Mouse (Mus musculus) hindbrain, embryonic 14.5 days (tissue): ENCODE data around the gene 6820408C15Rik. TPM values are rescaled to one million over a fixed set of nuclear protein-coding genes. Genes with fewer than 3 reads are reported as not detected.

Source experiments
- ATAC-seq: fragments of 200-750 bp; cut with Nextera tagmentation; 2 replicates; pipeline ENCODE4 v1.8.0; 2017; ENCODE audit warnings: moderate number of reproducible peaks, mild to moderate bottlenecking, moderate TSS enrichment, moderate library complexity; ENCODE audit not compliant: low FRiP score
- DNase-seq: peaks from one replicate; pipeline ENCODE4 v3.0.0-alpha.2; 2015; ENCODE audit warnings: low spot score
- H3K27ac ChIP-seq: fragments of 300-500 bp; sonication (generic); 2 replicates; pipeline ENCODE4 v1.5.1; 2014; ENCODE audit warnings: mild to moderate bottlenecking, moderate library complexity
- H3K27me3 ChIP-seq: fragments of 300-500 bp; sonication (generic); 2 replicates; pipeline ENCODE4 v1.6.1; 2014; ENCODE audit warnings: mild to moderate bottlenecking, low read length, mixed read lengths; ENCODE audit not compliant: control insufficient read depth, insufficient read depth
- H3K36me3 ChIP-seq: fragments of 300-500 bp; sonication (generic); replicated peaks from 2 replicates; pipeline ENCODE4 v1.6.1; 2014; ENCODE audit not compliant: control insufficient read depth, insufficient read depth
- H3K4me1 ChIP-seq: fragments of 300-500 bp; sonication (generic); replicated peaks from 2 replicates; pipeline ENCODE4 v1.6.1; 2014; ENCODE audit warnings: antibody characterized with exemption, low read length, mixed read lengths; ENCODE audit not compliant: control insufficient read depth, insufficient read depth
- H3K4me2 ChIP-seq: fragments of 300-500 bp; sonication (generic); replicated peaks from 2 replicates; pipeline ENCODE4 v1.6.1; 2014; ENCODE audit warnings: mild to moderate bottlenecking, moderate library complexity
- H3K4me3 ChIP-seq: fragments of 300-500 bp; sonication (generic); replicated peaks from 2 replicates; pipeline ENCODE4 v1.5.1; 2014; ENCODE audit warnings: mild to moderate bottlenecking, low read length
- H3K9ac ChIP-seq: fragments of 300-500 bp; sonication (generic); 2 replicates; pipeline ENCODE4 v1.6.1; 2014
- H3K9me3 ChIP-seq: fragments of 300-500 bp; sonication (generic); 2 replicates; pipeline ENCODE4 v1.6.1; 2016; ENCODE audit warnings: low read length; ENCODE audit not compliant: control insufficient read depth
- WGBS: fragments of 180-500 bp; shearing (Covaris S2); extraction: QIAGEN DNeasy Blood & Tissue Kit; methylation state at CpG from one replicate; pipeline ENCODE4 v1.1.7; 2014; 5-methylcytosine and 5-hydroxymethylcytosine counted together
- polyA plus RNA-seq: library from polyadenylated mRNA; unstranded; fragments of >200 nt; fragmentation: Nextera tagmentation; extraction: Ambion mirVana; gene quantifications from 2 replicates; pipeline ENCODE4 v1.2.1, GENCODE M21; 2014

Gene 6820408C15Rik
- polyA plus RNA-seq, 1 experiment from 2014 or later = 3.8 TPM

DNA sequence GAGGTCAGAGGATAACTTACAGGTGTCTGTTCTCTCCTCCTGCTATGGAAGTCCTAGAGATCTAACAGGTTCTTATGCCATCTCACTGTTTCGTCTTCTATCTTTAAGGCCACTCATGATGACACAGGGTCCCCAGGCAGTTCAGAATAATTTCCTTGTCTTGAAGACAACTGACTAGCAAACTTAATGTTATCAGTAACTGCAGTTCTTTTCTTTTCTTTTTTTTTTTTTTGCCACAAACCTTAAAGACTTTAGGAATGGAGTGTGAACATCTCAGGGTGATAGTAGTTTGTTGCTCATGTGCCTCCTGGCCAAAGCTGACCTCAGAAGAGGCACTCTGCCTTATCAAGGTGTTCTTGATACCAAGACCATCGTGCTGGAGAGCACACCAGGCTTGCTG is 31.3 kb downstream of the 6820408C15Rik start:
- 72% methylated on average over 2 of the region's 2 CpGs for WGBS
- H3K36me3 ChIP-seq = no peaks in the 10 kb centered on the region
- no peaks in the 10 kb centered on the region for H3K9me3 ChIP-seq
- H3K4me3 ChIP-seq = no peak overlapping the region
- DNase-seq (no peak), ATAC-seq (no peak)
- H3K27ac ChIP-seq = no peak overlapping the region
- H3K27me3 ChIP-seq = no peaks in the 10 kb centered on the region
- no peaks in the 10 kb centered on the region for H3K4me1 ChIP-seq
- H3K4me2 ChIP-seq = no peak overlapping the region
- no peak overlapping the region for H3K9ac ChIP-seq

DNA sequence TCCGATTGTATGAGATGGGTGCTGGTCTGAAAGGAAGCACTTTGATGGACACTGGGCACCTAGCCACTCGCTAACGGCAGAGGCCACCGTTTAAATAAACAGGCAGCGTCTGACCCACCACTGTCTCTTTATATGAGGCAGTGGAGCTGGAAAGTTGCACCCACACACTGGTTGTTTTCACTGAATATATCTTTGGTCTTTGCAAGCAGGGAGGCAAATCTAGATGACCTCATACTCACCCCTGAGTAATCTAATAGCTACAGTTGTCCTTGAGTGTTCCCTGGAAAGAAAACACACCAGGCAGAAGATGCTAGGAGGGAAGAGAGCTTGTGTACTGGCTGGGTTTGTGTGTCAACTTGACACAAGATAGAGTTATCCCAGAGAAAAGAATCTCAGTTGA is 32.1 kb downstream of the 6820408C15Rik start:
- DNase-seq = no peak
- no peak overlapping the region for H3K9ac ChIP-seq
- H3K4me3 ChIP-seq = no peak overlapping the region
- no peaks in the 10 kb centered on the region for H3K36me3 ChIP-seq
- no peak overlapping the region for H3K4me2 ChIP-seq
- H3K27ac ChIP-seq = no peak overlapping the region
- no peaks in the 10 kb centered on the region for H3K9me3 ChIP-seq
- ATAC-seq = no peak
- no peaks in the 10 kb centered on the region for H3K4me1 ChIP-seq
- 60% methylated on average over 5 of the region's 5 CpGs for WGBS
- no peaks in the 10 kb centered on the region for H3K27me3 ChIP-seq

DNA sequence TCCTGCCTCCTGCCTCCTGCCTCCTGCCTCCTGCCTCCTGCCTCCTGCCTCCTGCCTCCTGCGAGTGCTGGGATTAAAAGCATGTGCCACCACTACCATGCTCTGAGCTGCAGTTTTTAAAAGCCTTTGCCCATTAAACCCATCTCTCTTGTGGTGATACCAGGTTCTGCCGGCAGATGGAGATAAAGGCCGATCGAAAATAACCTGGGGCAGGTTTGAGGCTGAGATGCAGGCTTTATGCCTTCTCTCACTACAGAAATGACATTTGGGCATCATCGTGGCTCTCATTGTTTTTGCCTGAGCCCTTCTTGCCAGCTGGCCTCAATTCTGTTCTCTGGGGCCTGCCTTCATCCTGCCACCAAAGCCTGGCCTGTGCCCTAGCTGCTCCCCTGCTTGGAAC is 34.9 kb downstream of the 6820408C15Rik start:
- Histone ChIP-seq H3K27me3 (no peaks in the 10 kb centered on the region), H3K27ac (no peak overlapping the region), H3K36me3 (no peaks in the 10 kb centered on the region), H3K9ac (no peak overlapping the region), H3K4me3 (no peak overlapping the region), H3K4me1 (no peaks in the 10 kb centered on the region), H3K4me2 (no peak overlapping the region), H3K9me3 (no peaks in the 10 kb centered on the region)
- no peak for ATAC-seq
- DNase-seq = peak; percentile 81
- 8% methylated on average over 5 of the region's 5 CpGs for WGBS

DNA sequence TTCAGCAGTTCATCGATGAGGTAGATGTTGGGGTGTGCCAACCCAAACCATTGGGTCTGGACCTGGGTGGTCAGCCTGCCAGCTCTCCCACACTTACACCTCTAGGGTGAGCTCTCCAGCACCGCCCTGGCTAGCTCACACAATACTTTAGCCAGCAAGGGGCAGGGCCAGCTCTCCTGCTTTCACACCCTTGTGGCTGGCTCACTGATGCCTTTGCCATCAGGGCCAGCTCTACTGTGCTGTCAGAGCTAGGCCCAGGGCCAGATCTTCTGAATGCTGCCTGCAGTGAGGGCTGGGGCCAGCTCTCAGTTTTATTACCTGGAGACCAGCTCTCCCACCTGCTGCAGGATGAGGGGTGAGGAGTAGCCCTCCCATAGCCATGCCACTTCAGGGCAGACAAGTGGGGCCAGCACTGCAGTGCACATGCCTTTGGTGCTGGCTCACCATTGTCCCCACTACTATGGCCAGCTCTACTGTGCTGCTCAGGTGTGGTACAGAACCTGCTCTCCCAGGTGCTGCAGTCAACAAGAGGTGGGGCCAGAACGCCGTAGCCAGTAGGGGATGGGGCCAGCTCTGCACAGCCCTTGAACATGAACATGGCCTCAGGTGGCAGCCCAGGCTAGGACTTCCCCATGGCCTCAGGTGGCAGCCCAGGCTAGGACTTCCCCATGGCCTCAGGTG is 36.9 kb downstream of the 6820408C15Rik start:
- Histone ChIP-seq H3K27me3 (no peaks in the 10 kb centered on the region), H3K4me2 (no peak overlapping the region), H3K36me3 (no peaks in the 10 kb centered on the region), H3K9me3 (no peaks in the 10 kb centered on the region), H3K27ac (no peak overlapping the region), H3K9ac (no peak overlapping the region), H3K4me3 (no peak overlapping the region), H3K4me1 (no peaks in the 10 kb centered on the region)
- ATAC-seq = no peak; the same call in 1 of the 2 replicates
- 75% methylated on average over 4 of the region's 4 CpGs for WGBS
- no peak for DNase-seq

DNA sequence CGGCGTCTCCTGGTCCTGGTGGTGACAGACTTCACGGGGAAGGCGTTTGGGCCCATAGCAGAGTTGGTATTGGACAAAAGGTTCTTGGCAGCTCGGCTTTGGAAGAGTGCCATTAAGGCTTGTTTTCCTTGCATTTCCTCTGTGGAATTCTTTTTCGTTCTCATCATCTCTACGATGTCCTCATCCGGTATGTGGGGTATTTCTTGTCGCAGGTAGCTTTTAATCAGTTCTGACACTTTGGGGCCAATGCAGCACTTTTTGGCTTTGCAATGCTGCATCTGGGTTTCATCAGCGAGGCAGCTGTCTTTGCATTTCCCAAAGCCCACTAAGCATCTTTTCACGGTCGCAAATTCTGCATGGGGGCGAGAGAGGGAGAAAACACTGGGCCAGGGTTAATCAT is 43.9 kb downstream of the 6820408C15Rik start:
- 61% methylated on average over 13 of the region's 13 CpGs for WGBS
- DNase-seq = no peak

DNA sequence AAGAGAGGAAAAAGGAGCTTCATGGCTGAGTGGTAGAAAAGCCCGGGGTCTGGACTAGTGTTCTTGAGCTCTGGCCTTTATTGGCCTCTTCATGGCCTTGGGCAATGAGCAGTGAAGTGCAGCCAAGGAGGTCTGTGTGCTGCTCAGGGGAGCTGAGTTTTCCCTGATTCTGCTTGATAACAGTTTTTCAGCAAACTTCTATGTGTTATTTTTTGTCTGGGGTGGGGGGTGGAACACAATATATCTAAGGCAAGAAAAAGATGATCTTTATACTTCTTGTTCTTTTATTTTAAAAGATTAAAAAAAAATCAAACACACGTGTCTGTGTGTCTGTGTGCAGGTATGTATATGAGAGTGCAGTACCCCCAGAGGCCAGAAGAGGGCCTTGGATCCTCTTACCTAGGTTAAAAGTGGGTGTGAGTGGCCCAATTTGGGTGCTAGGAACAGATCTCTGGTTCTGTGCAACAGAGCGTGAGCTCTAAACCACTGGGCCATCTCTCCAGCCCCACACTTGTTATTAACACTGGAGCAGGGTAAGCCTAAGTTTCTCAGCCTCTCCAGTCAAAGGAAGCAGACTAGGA is 49.3 kb downstream of the 6820408C15Rik start, which contains the start of gene Defb23:
Gene Defb23 (minus strand): TSS at position 51 of the 581 bp plus-strand sequence.
- H3K36me3 ChIP-seq = no peaks in the 10 kb centered on the region
- H3K9me3 ChIP-seq = no peaks in the 10 kb centered on the region
- 91% methylated on average over 3 of the region's 3 CpGs for whole genome bisulfite sequencing
- no peak within 1 kb of the TSS for H3K4me2 ChIP-seq
- no peak within 1 kb of the TSS for H3K9ac ChIP-seq
- ATAC-seq (no peak), DNase-seq (no peak)
- no peak within 1 kb of the TSS for H3K27ac ChIP-seq
- no peaks in the 10 kb centered on the region for H3K27me3 ChIP-seq
- no peak within 1 kb of the TSS for H3K4me3 ChIP-seq
- H3K4me1 ChIP-seq = no peaks in the 10 kb centered on the region

More for the DNA sequence above, 43.9 kb downstream of the 6820408C15Rik start:
- H3K27me3 ChIP-seq = no peaks in the 10 kb centered on the region
- no peaks in the 10 kb centered on the region for H3K9me3 ChIP-seq
- ATAC-seq = no peak
- H3K36me3 ChIP-seq = no peaks in the 10 kb centered on the region
- H3K9ac ChIP-seq = no peak overlapping the region
- H3K4me2 ChIP-seq = no peak overlapping the region
- no peak overlapping the region for H3K4me3 ChIP-seq
- H3K4me1 ChIP-seq = no peaks in the 10 kb centered on the region
- H3K27ac ChIP-seq = no peak overlapping the region

DNA sequence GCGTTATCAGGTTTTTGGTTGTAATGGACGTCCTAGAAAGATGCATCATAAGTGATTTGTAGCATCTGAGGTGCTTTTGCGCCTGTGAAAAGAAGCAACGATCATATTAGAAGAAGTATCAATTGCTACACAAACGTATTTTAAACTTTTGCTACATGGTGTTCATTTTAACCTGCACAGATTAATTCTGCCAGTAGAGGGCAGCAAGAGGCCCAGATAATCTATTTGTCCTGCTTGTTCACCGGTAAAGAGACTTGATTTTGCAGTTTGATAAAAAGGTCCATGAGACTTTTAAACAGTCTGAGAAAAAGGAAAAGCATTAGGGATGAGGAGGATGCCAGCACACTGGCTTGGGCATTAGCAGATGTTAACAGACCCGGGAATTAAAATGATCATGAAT is 55.6 kb downstream of the 6820408C15Rik start:
- 35% methylated on average over 7 of the region's 7 CpGs for whole genome bisulfite sequencing
- Histone ChIP-seq H3K4me1 (no peaks in the 10 kb centered on the region), H3K4me3 (no peak overlapping the region), H3K4me2 (no peak overlapping the region), H3K9me3 (no peaks in the 10 kb centered on the region), H3K27ac (no peak overlapping the region), H3K27me3 (no peaks in the 10 kb centered on the region), H3K9ac (no peak overlapping the region), H3K36me3 (no peaks in the 10 kb centered on the region)
- ATAC-seq (no peak), DNase-seq (peak; percentile 81)

DNA sequence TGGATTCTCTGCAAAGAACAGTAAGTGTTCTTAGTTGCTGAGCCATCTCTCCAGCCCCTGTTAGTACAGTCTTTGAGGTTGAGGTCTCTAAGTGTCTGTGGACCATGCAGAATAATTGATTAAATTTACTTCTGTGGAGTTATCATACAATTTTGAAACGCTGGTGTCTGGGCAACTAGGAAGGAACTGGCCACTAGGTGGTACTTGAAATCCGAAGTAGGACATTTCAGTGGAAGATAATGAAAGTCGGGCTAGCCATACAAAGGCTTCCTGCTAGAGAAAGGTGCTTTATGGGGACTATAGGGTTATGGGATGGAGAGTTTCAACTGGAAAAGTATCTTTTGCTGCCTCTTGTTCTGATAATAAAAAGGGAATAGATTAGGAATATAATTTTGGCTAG is 57.0 kb downstream of the 6820408C15Rik start:
- 28% methylated on average over 3 of the region's 3 CpGs for WGBS
- Histone ChIP-seq H3K36me3 (no peaks in the 10 kb centered on the region), H3K4me3 (no peak overlapping the region)

DNA sequence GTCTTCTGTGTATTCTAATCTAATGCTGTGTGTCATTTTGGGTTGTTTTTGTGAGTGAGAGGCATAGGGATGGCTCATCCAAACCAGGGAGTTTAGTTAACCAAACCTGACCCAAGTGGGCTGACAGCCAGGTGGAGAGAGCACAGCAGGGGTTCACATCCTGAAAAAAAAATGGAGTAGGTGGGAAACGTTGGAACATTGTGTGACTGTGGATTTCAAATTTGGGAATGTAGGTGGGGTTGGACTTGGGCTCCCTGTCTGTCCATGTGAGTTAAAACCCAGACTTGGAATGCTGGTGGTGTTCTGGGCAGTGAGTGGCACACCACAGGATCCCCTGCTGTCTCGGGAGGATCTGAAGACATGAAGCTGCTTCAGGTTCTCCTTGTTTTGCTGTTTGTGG is 61.4 kb downstream of the 6820408C15Rik start, which contains the start of gene Defb20:
Gene Defb20 (plus strand): TSS at position 301 of the 400 bp plus-strand sequence.
- no peak for DNase-seq
- Histone ChIP-seq H3K9me3 (no peaks in the 10 kb centered on the region), H3K36me3 (no peaks in the 10 kb centered on the region), H3K4me1 (no peaks in the 10 kb centered on the region), H3K4me2 (no peak within 1 kb of the TSS), H3K9ac (no peak within 1 kb of the TSS), H3K27me3 (no peaks in the 10 kb centered on the region), H3K27ac (no peak within 1 kb of the TSS), H3K4me3 (no peak within 1 kb of the TSS)
- 76% methylated on average over 2 of the region's 2 CpGs for WGBS
- no peak for ATAC-seq

More for the DNA sequence above, 57.0 kb downstream of the 6820408C15Rik start:
- no peaks in the 10 kb centered on the region for H3K9me3 ChIP-seq
- no peak overlapping the region for H3K4me2 ChIP-seq
- H3K27ac ChIP-seq = no peak overlapping the region
- no peak overlapping the region for H3K9ac ChIP-seq
- DNase-seq = no peak
- H3K27me3 ChIP-seq = no peaks in the 10 kb centered on the region
- ATAC-seq = no peak
- no peaks in the 10 kb centered on the region for H3K4me1 ChIP-seq
